Mouse (Mus musculus) thymus, postnatal 10 days (tissue): ENCODE data around the gene Emp3.
A peak's percentile ranks its signal among the peaks of the same experiment; 100 is the strongest.
"Not testable (repeated sequence)": the region's sequence is repeated elsewhere in the genome, so short reads cannot be mapped to it uniquely, and the experiment has no call there.

Source experiments
- DNase-seq, 2 experiments: peaks; one replicate each; pipeline ENCODE4 v3.0.0; 2021; ENCODE audit warnings: low spot score in 2 of 2

Emp3 gene

DNA sequence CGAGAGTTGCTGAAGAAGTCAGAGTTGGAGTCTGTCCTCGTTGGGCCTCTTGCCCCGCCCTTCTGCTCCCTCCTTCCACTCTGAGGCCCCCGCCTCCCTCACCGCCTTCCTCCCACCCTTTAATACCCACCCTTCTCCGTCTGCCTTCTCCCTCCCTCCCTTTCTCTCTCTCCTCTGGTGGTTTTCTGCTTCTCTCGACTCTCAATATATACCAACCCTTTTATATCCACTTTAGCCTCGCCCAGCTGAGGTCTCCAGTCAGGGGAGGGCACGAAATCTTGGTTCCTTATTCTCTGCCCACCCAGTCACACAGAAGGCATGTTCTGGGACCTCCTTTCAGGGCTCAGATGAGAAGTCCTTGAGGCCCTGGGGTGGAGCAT lies at the start of gene Emp3:
Gene Emp3 (minus strand): TSS at position 163 of the 380 bp plus-strand sequence.
- peak; percentile 68 to 71 for DNase-seq

GRCm38 (mm10) chr7:45956611-45957010 lies 35.4 kb upstream of the Emp3 start:
- DNase-seq: no peak

GRCm38 (mm10) chr7:45949061-45949460 lies 27.9 kb upstream of the Emp3 start:
- no peak for DNase-seq

- DNase-seq: not testable (repeated sequence)
Observed at GRCm38 (mm10) chr7:45943280-45943679, 22.1 kb upstream of the Emp3 start.

GRCm38 (mm10) chr7:45941986-45942385 lies 20.8 kb upstream of the Emp3 start:
- DNase-seq: no peak

GRCm38 (mm10) chr7:45939836-45940235 lies 18.6 kb upstream of the Emp3 start:
- no peak for DNase-seq

GRCm38 (mm10) chr7:45935114-45935513 lies 13.9 kb upstream of the Emp3 start:
- peak; percentile 57 to 82 for DNase-seq

GRCm38 (mm10) chr7:45933766-45934165 lies 12.6 kb upstream of the Emp3 start:
- not testable (repeated sequence) for DNase-seq

- DNase-seq: no peak
Observed at GRCm38 (mm10) chr7:45929688-45930087, 8.5 kb upstream of the Emp3 start.

DNA sequence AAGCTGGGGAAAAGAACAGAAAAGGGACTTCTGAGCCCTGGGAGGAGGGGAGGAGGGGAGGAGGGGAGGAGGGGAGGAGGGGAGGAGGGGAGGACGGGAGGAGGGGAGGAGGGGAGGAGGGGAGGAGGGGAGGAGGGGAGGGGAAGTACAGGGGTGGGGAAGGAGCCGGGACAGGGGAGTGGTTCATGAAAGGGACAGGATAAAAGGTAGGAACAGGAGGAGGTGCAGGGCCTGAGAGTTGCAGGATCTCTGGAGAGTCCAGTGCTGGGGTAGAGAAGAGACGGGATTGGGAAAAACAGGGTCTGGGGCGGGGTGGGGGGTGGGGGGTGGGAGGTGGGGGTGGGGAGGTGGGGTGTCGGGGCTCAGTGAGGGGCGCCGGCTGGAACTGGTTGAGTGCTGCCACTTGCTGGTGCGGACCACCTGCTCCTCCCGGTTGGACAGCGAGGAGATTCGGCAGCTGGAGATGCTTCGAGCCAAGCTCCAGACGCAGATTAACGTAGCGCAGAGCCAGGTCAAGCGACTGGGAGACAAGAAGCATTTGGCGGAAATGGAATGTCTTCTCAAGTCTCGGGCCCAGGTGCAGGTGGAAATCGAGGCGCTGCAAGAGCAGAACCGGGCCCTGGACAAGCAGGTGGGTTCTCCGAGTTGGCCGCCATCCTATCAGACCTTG lies 7.6 kb upstream of the Emp3 start:
- no peak for DNase-seq

- DNase-seq: peak; percentile 55 to 73
Observed at GRCm38 (mm10) chr7:45924429-45924816, 3.2 kb upstream of the Emp3 start.

GRCm38 (mm10) chr7:45923762-45924428 lies 2.7 kb upstream of the Emp3 start, which contains the start of gene Ccdc114:
TSS of gene Ccdc114 (plus strand) at chr7:45924072.
- peak in 1 of 2 experiments; percentile 50 for DNase-seq

DNA sequence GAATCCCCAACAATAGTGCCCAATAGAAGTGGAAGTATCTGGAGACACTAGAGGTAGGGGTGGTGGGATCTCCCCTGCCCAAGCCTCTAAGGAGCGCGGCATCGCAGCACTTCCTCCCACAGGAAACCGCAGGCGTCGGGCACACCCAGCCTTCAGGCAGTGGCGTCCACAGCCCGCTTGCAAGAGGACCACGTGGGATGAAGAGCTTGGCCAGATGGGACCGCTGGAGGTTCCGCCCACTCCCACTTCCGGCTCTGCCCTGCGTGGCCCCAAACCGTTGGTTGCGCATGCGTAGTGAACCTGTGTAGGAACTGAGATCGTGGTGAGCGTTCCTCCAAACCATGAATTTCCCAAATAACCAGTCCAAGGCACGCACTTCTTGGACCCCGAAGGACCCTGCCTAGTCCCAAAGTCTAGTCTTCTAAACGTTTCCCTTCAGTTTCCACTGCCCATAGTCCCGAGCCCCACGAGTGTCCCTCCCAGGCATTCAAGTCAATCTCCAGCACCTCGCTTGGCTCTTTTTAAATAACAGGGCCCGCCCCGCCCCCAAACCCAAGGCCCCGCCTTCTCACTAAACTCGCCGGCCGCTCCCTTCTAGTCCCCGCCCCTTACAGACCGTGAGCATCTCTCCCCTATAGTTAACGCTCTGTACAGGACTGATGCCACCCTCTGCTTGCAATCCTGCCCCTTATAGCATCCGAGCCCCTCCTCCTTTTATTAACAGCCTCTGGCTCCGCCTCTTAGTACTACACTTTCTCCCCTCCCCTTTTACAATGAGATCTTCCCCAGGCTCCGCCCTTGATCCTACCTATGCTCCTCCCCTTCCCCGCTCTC lies 1.9 kb upstream of the Emp3 start:
- peak; percentile 94 for DNase-seq

- DNase-seq: no peak
Observed at GRCm38 (mm10) chr7:45921950-45922600, 871 bp upstream of the Emp3 start.

DNA sequence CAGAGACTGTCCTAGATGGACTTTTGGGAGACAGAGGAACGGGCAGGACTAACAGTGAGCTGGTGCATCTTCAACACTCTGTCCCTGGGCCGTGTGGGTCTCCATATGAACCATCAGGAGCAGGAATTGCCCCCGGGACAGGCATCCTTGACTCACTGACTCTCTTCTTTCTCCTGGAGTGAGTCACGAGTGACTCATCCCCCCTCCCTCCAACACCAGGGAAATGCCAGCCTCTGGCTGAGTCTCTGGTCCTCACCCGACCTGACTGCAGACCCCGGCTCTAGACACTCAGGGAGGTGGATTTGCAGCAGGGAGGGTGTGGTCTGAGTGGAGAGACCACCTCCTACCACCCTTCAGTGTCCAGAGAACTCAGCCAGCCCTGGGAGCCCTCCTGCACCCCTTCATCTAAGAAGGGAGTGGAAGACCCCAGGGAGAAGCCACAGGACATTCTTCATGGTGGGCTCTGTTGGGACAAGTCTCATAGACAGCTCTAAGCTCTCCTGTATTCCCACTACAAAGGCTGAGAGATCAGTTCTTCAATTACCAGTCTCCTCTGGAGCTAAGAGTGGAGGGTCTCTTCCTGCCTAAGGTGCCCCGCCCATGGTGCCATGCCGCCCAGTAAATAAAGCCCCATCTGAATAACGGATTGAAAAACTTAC lies 492 bp downstream of the Emp3 start:
- peak; percentile 26 to 28 for DNase-seq

GRCm38 (mm10) chr7:45919761-45920160 lies 1.4 kb downstream of the Emp3 start:
- DNase-seq: no peak

GRCm38 (mm10) chr7:45919083-45919671 lies 2.0 kb downstream of the Emp3 start:
- peak; percentile 26 to 41 for DNase-seq

DNA sequence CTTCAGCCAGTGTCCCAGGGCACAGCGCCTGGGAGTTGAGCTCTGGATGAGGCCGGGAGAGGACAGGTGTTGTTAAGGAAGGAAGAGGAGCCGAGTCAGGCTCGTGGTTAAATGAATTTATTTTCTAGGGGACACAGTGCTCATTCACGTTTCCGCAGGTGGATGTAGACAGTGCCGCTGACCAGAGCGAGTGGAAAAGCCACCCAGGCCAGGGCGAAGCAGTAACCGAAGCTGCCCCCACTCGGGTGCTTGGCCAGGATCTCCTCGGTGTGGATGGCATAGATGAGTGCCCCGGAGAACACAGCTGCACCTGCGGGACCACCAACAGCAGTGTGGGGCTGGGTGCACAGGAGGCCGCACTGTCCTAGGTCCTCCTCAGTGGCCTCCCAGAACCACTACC lies 3.3 kb downstream of the Emp3 start:
- peak in 1 of 2 experiments; percentile 21 for DNase-seq

- peak in 1 of 2 experiments; percentile 23 for DNase-seq
Observed at GRCm38 (mm10) chr7:45917004-45917704, 4.0 kb downstream of the Emp3 start.
